ENCODE assay signal across 30 mouse cellular contexts in genomic region chr14:24200771-24201170, GRCm38 (mm10). TPM values are rescaled to one million over a fixed set of nuclear protein-coding genes. Genes with fewer than 3 reads are reported as not detected.
DNase-seq lines count a peak whose midpoint lies in the region; ATAC-seq and TF ChIP-seq lines count a peak whose summit lies in the region.
"Had no signal": no experiment of that assay in that cellular context is flagged by ENCODE, and none has a peak within 500 bp of the region (broad histone marks: within the 10 kb centered on the region; RNA-seq: fewer than 3 reads in every experiment).

No protein-coding gene starts in this region.

- no peak overlapping the region for H3K9ac ChIP-seq in heart, embryonic 13.5 days
- H3K9ac ChIP-seq: hindbrain, embryonic 15.5 days; lung, embryonic 15.5 days; midbrain, embryonic 12.5 days; neural tube, embryonic 12.5 days had no signal

- H3K36me3 ChIP-seq in heart, embryonic 13.5 days = 0 out of 2 replicates have a peak, but pooled peaks cover 5% of the 10 kb centered on the region
- no peaks in the 10 kb centered on the region for H3K36me3 ChIP-seq in kidney, adult 2 months (ENCODE audit: control insufficient read depth, insufficient read depth, low read length)
- H3K36me3 ChIP-seq: lung, embryonic 15.5 days; midbrain, embryonic 12.5 days had no signal

- H3K9me3 ChIP-seq in heart, embryonic 13.5 days = no peaks in the 10 kb centered on the region
- H3K9me3 ChIP-seq: hindbrain, embryonic 15.5 days; lung, embryonic 15.5 days; megakaryocyte, embryonic 14.5 days; midbrain, embryonic 12.5 days; neural tube, embryonic 12.5 days had no signal

- 98% methylated on average over 2 of the region's 2 CpGs for WGBS in heart, embryonic 13.5 days
- 90% methylated on average over 2 of the region's 2 CpGs for WGBS in kidney, adult 2 months

- DNase-seq in heart, adult 18-20 months = no peak
- peak; percentile 91 for DNase-seq in kidney, adult 2 months
- DNase-seq in kidney, postnatal 4 days = no peak
- DNase-seq in 3T3-L1 (ENCODE audit: low read depth, low spot score) = peak; percentile 19
- no peak for DNase-seq in urinary bladder, postnatal 4 days (ENCODE audit: low spot score in 2 of 2)
- DNase-seq: adrenal gland, postnatal 25 days; B cell, adult 2 months; cerebellum, adult 11-12 months; cerebellum, postnatal 10 days; gastrocnemius, postnatal 14 days; heart, postnatal 10 days; layer of hippocampus, adult 9-11 months; liver; lung, postnatal 36 days; right cerebral cortex, adult 18-20 months; spleen, adult 18-20 months; thymus, adult 18-20 months; thymus, postnatal 25 days had no signal

- peak overlapping the region; percentile 78; the same call in 1 of the 2 replicates for H3K27ac ChIP-seq in heart, embryonic 13.5 days (replicated peaks)
- no peak overlapping the region for H3K27ac ChIP-seq in kidney, adult 2 months (ENCODE audit: insufficient read depth, low read depth, low read length)
- peak overlapping the region; percentile 29 for H3K27ac ChIP-seq in embryonic fibroblast, embryonic 13.5 days (ENCODE audit: insufficient read depth, low read length)
- H3K27ac ChIP-seq: hindbrain, embryonic 15.5 days; midbrain, embryonic 12.5 days; neural tube, embryonic 12.5 days had no signal

- TF ChIP-seq CTCF in kidney, adult 2 months (conservative IDR thresholded peaks at IDR 0.05; ENCODE audit: insufficient read depth, insufficient read length, low read depth, low read length) = no peak
- TF ChIP-seq CTCF in embryonic fibroblast, embryonic 13.5 days (IDR thresholded peaks at IDR 0.05; ENCODE audit: borderline replicate concordance, insufficient read depth, low read length) = no peak

- no peak for TF ChIP-seq POLR2A in kidney, adult 2 months (IDR thresholded peaks at IDR 0.05; ENCODE audit: low read depth, low read length)
- TF ChIP-seq POLR2A in embryonic fibroblast, embryonic 13.5 days (IDR thresholded peaks at IDR 0.05; ENCODE audit: low read depth, low read length) = no peak

- peaks cover 83% of the 10 kb centered on the region for H3K4me1 ChIP-seq in heart, embryonic 13.5 days
- H3K4me1 ChIP-seq in kidney, adult 2 months (ENCODE audit: control insufficient read depth, insufficient read depth, low read length) = peaks cover 32% of the 10 kb centered on the region
- H3K4me1 ChIP-seq in embryonic fibroblast, embryonic 13.5 days (ENCODE audit: control insufficient read depth, insufficient read depth, low read length) = peaks cover 21% of the 10 kb centered on the region

- H3K4me2 ChIP-seq in heart, embryonic 13.5 days = no peak overlapping the region
- H3K4me2 ChIP-seq: heart, embryonic 11.5 days; hindbrain, embryonic 15.5 days; lung, embryonic 15.5 days; midbrain, embryonic 12.5 days; neural tube, embryonic 12.5 days had no signal

- no peaks in the 10 kb centered on the region for H3K27me3 ChIP-seq in heart, embryonic 13.5 days (replicated peaks)
- H3K27me3 ChIP-seq in kidney, adult 2 months (replicated peaks; ENCODE audit: control insufficient read depth, insufficient read depth, low read length) = no peaks in the 10 kb centered on the region
- H3K27me3 ChIP-seq: hindbrain, embryonic 15.5 days; lung, embryonic 15.5 days; midbrain, embryonic 12.5 days; neural tube, embryonic 12.5 days had no signal

- no peak for ATAC-seq in heart, embryonic 13.5 days (ENCODE audit: extremely low read depth, insufficient number of reproducible peaks, low FRiP score, low TSS enrichment)
- ATAC-seq: forebrain, embryonic 14.5 days; inflammation-experienced regulatory T-cells, adult 6 months had no signal

- H3K4me3 ChIP-seq in heart, embryonic 13.5 days = no peak overlapping the region
- no peak overlapping the region for H3K4me3 ChIP-seq in kidney, adult 2 months (ENCODE audit: insufficient read depth, low read depth, low read length)
- no peak overlapping the region for H3K4me3 ChIP-seq in embryonic fibroblast, embryonic 13.5 days (ENCODE audit: insufficient read depth, low read length)
- H3K4me3 ChIP-seq: hindbrain, embryonic 15.5 days; lung, embryonic 15.5 days; megakaryocyte, embryonic 14.5 days; midbrain, embryonic 12.5 days; myocyte; neural tube, embryonic 12.5 days had no signal

RNA-seq across cellular contexts. Expression of gene Dlg5, which starts 44.9 kb away (rescaled TPM):
- polyA plus RNA-seq in heart, embryonic 13.5 days (2015; fragmentation: Nextera tagmentation; extraction: Ambion mirVana) = 8.6 and 10.4 TPM in 2 replicates
- total RNA-seq in heart, adult 18-20 months (2021) = 1 to 10 TPM; 6.8 to 8.0 TPM
- polyA plus RNA-seq in kidney, adult 2 months (2012; rRNA removed) = 31.0 and 37.3 TPM in 2 replicates
- 60.8 and 79.5 TPM in 2 replicates for polyA plus RNA-seq in embryonic fibroblast, embryonic 13.5 days (2011; ENCODE audit: insufficient read length, low read depth, missing spikeins)
- total RNA-seq: granulocyte monocyte progenitor cell, adult 5-6 weeks had no signal

Comparison
In these comparisons a context has a peak if more than half of its experiments do, and no peak if none do; other contexts are left out.
1. DNase-seq: peak in kidney, adult 2 months (single experiment) and 3T3-L1 (single experiment); none in heart, adult 18-20 months (0 of 2), kidney, postnatal 4 days (0 of 2) and urinary bladder, postnatal 4 days (0 of 2).